ENCODE assay signal across 9 mouse cellular contexts in the genomic region with DNA sequence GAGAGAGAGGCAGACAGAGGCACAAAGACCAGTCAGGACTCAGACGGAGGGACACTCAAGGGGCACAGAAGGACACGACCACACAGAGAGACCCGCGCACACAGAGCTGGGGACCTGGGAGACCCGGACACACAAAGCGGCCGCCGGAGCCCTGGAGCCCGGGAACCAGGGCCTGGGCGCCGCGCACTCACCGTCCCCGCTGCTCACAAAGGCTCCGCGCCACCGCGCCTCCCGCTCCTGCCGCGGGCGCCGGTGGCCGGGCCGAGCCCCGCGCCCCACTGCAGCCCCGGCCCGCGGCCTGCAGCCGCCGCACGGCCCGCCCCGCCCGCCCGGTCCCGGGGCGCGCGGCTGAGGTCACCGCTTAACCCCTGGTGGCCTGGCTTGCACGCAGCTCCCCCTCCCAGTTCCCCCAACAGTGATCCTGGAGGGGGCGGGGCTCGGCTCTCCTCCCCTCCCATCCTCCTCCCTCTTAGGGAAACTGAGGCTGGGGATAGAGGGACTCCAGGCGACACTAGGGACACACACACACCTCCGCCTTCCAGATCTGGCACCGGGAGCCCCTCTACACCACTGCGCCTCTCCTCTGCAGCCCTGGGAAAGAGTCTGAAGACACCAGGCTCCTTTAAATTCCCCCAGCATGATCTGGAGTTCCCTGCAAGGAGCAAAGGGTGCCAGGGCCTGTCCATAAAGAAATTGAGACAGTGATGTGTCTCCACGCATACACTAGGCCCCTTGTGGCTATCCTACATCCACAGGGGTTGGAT. TPM values are rescaled to one million over a fixed set of nuclear protein-coding genes. Genes with fewer than 3 reads are reported as not detected.
DNase-seq lines count a peak whose midpoint lies in the region; ATAC-seq and TF ChIP-seq lines count a peak whose summit lies in the region.
"Had no signal": no experiment of that assay in that cellular context is flagged by ENCODE, and none has a peak within 500 bp of the region (broad histone marks: within the 10 kb centered on the region; RNA-seq: fewer than 3 reads in every experiment).

No protein-coding gene starts in this region.

- WGBS in lung, adult 2 months: 3% methylated on average over 50 of the region's 50 CpGs
- WGBS in forebrain, embryonic 12.5 days: 0% methylated on average over 41 of the region's 50 CpGs
- WGBS in hindbrain, embryonic 12.5 days: under 1% methylated on average over 44 of the region's 50 CpGs
- 4% methylated on average over 50 of the region's 50 CpGs for WGBS in liver, embryonic 15.5 days (ENCODE audit: insufficient replicate concordance)

- H3K9me3 ChIP-seq in forebrain, embryonic 12.5 days: no peaks in the 10 kb centered on the region
- no peaks in the 10 kb centered on the region for H3K9me3 ChIP-seq in hindbrain, embryonic 12.5 days (replicated peaks)
- no peaks in the 10 kb centered on the region for H3K9me3 ChIP-seq in liver, embryonic 15.5 days (replicated peaks)

- peak overlapping the region; percentile 76 for H3K4me2 ChIP-seq in forebrain, embryonic 12.5 days
- peak overlapping the region; percentile 69 for H3K4me2 ChIP-seq in hindbrain, embryonic 12.5 days (replicated peaks)
- peak overlapping the region; percentile 57 for H3K4me2 ChIP-seq in liver, embryonic 15.5 days

- H3K27me3 ChIP-seq in forebrain, embryonic 12.5 days: peaks cover 8% of the 10 kb centered on the region; the same call in 1 of the 2 replicates
- no peaks in the 10 kb centered on the region for H3K27me3 ChIP-seq in hindbrain, embryonic 12.5 days
- H3K27me3 ChIP-seq in liver, embryonic 15.5 days: peaks cover 45% of the 10 kb centered on the region

- TF ChIP-seq CTCF in lung, adult 2 months (IDR thresholded peaks at IDR 0.05; ENCODE audit: insufficient read depth, low read length): no peak
- no peak for TF ChIP-seq CTCF in brain, embryonic 14.5 days (IDR thresholded peaks at IDR 0.05; ENCODE audit: borderline replicate concordance, extremely low read depth, insufficient read depth, insufficient read length)

- H3K36me3 ChIP-seq in forebrain, embryonic 12.5 days (replicated peaks): peaks cover 9% of the 10 kb centered on the region; the same call in 1 of the 2 replicates
- H3K36me3 ChIP-seq in hindbrain, embryonic 12.5 days: no peaks in the 10 kb centered on the region; the same call in 1 of the 2 replicates
- no peaks in the 10 kb centered on the region for H3K36me3 ChIP-seq in liver, embryonic 15.5 days (replicated peaks)

- peak; percentile 40 for DNase-seq in lung, adult 2 months
- no peak for DNase-seq in lung, adult 18-20 months
- peak; percentile 76 for DNase-seq in brain, embryonic 14.5 days (ENCODE audit: low read depth)
- peak; percentile 63 to 70 for DNase-seq in right cerebral cortex, postnatal 10 days (ENCODE audit: low spot score in 2 of 2)

- H3K4me3 ChIP-seq in lung, adult 2 months (replicated peaks; ENCODE audit: extremely low read depth, low read depth, low read length): peak overlapping the region; percentile 73
- peak overlapping the region; percentile 79 for H3K4me3 ChIP-seq in forebrain, embryonic 12.5 days (replicated peaks)
- H3K4me3 ChIP-seq in hindbrain, embryonic 12.5 days: peak overlapping the region; percentile 78
- H3K4me3 ChIP-seq in liver, embryonic 15.5 days (replicated peaks): peak overlapping the region; percentile 52

- TF ChIP-seq POLR2A in lung, adult 2 months (IDR thresholded peaks at IDR 0.05; ENCODE audit: borderline replicate concordance, extremely low read depth, low read depth, low read length): no peak
- TF ChIP-seq POLR2A in brain, embryonic 14.5 days (IDR thresholded peaks at IDR 0.05; ENCODE audit: borderline replicate concordance, extremely low read depth, insufficient read depth, insufficient read length, poor library complexity, severe bottlenecking): peak; percentile 74; the same call in 1 of the 2 replicates

- peak overlapping the region; percentile 96 for H3K9ac ChIP-seq in forebrain, embryonic 12.5 days
- H3K9ac ChIP-seq in hindbrain, embryonic 12.5 days: peak overlapping the region; percentile 92
- H3K9ac ChIP-seq in liver, embryonic 15.5 days: peak overlapping the region; percentile 39

- H3K27ac ChIP-seq in forebrain, embryonic 12.5 days: peak overlapping the region; percentile 93
- H3K27ac ChIP-seq in hindbrain, embryonic 12.5 days: peak overlapping the region; percentile 96
- H3K27ac ChIP-seq in liver, embryonic 15.5 days (replicated peaks): no peak overlapping the region
- H3K27ac ChIP-seq: macrophage had no signal

- no peaks in the 10 kb centered on the region for H3K4me1 ChIP-seq in lung, adult 2 months (ENCODE audit: control insufficient read depth, insufficient read depth, low read length)
- H3K4me1 ChIP-seq in forebrain, embryonic 12.5 days: peaks cover 53% of the 10 kb centered on the region
- peaks cover 52% of the 10 kb centered on the region for H3K4me1 ChIP-seq in hindbrain, embryonic 12.5 days
- peaks cover 11% of the 10 kb centered on the region; the same call in 1 of the 2 replicates for H3K4me1 ChIP-seq in liver, embryonic 15.5 days (replicated peaks)

- ATAC-seq in forebrain, embryonic 12.5 days (ENCODE audit: low FRiP score): peak; percentile 68
- peak; percentile 80 for ATAC-seq in hindbrain, embryonic 12.5 days (ENCODE audit: low FRiP score)
- ATAC-seq in liver, embryonic 15.5 days (ENCODE audit: insufficient read depth): no peak
- ATAC-seq in CD4-positive, CD25-positive, alpha-beta regulatory T cell, adult 4 months: no peak

RNA-seq across cellular contexts. Expression of gene Arhgef10l, which starts 17.2 kb away (rescaled TPM):
- 29.2 and 34.6 TPM in 2 replicates for polyA plus RNA-seq in lung, adult 2 months (2012; rRNA removed)
- 43.4 and 45.9 TPM in 2 replicates for polyA plus RNA-seq in brain, embryonic 14.5 days (2012; rRNA removed)
- polyA plus RNA-seq in forebrain, embryonic 12.5 days (2016; fragmentation: Nextera tagmentation; extraction: Ambion mirVana): 26.1 and 31.1 TPM in 2 replicates
- polyA plus RNA-seq in hindbrain, embryonic 12.5 days (2016; fragmentation: Nextera tagmentation; extraction: Ambion mirVana): 31.2 and 31.7 TPM in 2 replicates
- 4.8 and 6.5 TPM in 2 replicates for polyA plus RNA-seq in liver, embryonic 15.5 days (2015; fragmentation: Nextera tagmentation; extraction: Ambion mirVana)
- polyA plus RNA-seq in CD4-positive, CD25-positive, alpha-beta regulatory T cell, adult 4 months (2017; shearing (Covaris generic)): under 1 TPM in 1 of 2 experiments, not detected in 1; 0.16 TPM

RNA-seq across cellular contexts. Expression of gene Rcc2, which starts 51.7 kb away (rescaled TPM):
- 40.6 and 49.6 TPM in 2 replicates for polyA plus RNA-seq in lung, adult 2 months (2012; rRNA removed)
- 104 and 106 TPM in 2 replicates for polyA plus RNA-seq in brain, embryonic 14.5 days (2012; rRNA removed)
- 45.9 and 81.3 TPM in 2 replicates for polyA plus RNA-seq in forebrain, embryonic 12.5 days (2016; fragmentation: Nextera tagmentation; extraction: Ambion mirVana)
- polyA plus RNA-seq in hindbrain, embryonic 12.5 days (2016; fragmentation: Nextera tagmentation; extraction: Ambion mirVana): 94.4 and 97.8 TPM in 2 replicates
- 28.0 and 32.1 TPM in 2 replicates for polyA plus RNA-seq in liver, embryonic 15.5 days (2015; fragmentation: Nextera tagmentation; extraction: Ambion mirVana)
- 10 to 100 TPM; 18.7 to 20.4 TPM for polyA plus RNA-seq in CD4-positive, CD25-positive, alpha-beta regulatory T cell, adult 4 months (2017; shearing (Covaris generic))

Comparison
In these comparisons a context has a peak if more than half of its experiments do, and no peak if none do; other contexts are left out.
1. DNase-seq: peak in lung, adult 2 months (single experiment), brain, embryonic 14.5 days (single experiment) and right cerebral cortex, postnatal 10 days (2 of 2); none in lung, adult 18-20 months (0 of 2).
2. ATAC-seq: peak in forebrain, embryonic 12.5 days (single experiment) and hindbrain, embryonic 12.5 days (single experiment); none in liver, embryonic 15.5 days (single experiment) and CD4-positive, CD25-positive, alpha-beta regulatory T cell, adult 4 months (single experiment).
3. H3K9ac ChIP-seq: peak in every context shown above with its lines; median percentile 96 in forebrain, embryonic 12.5 days; 92 in hindbrain, embryonic 12.5 days; 39 in liver, embryonic 15.5 days.
4. Peak in every context shown above with its lines, with median percentiles within 50 percentile points of each other: H3K4me3 ChIP-seq and H3K4me2 ChIP-seq.